Comparison of ENCODE assay signal across 25 mouse cellular contexts in the genomic region with DNA sequence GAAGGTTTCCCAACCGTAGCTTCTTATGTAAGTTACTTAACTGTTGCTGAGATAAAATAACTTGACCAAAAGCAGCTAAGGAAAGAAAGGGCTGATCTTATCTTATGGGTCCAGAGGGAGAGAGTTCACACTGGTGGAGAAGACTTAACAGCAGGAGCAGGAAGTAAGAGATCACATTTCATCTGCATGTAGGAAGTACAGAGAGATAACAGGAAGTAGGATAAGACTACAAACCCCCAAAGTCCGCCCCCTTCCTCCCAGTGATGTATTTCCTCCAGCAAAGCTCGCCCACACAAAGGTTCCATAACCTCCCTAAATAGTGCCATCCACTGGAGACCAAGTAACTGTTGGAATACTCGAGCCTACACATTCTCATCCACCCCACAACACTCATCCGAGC.
DNase-seq lines count a peak whose midpoint lies in the region; ATAC-seq and TF ChIP-seq lines count a peak whose summit lies in the region.
"Had no signal": no experiment of that assay in that cellular context is flagged by ENCODE, and none has a peak within 500 bp of the region (broad histone marks: within the 10 kb centered on the region; RNA-seq: fewer than 3 reads in every experiment).

No protein-coding gene starts in this region.

- 85% methylated on average over 5 of the region's 5 CpGs for WGBS in hindbrain, postnatal 0 days
- WGBS in forebrain, embryonic 11.5 days, result 84% methylated on average over 5 of the region's 5 CpGs

- TF ChIP-seq POLR2A in CH12.LX (IDR thresholded peaks at IDR 0.05; ENCODE audit: low read depth, low read length), result no peak

- DNase-seq in thymus, postnatal 0 days (ENCODE audit: low spot score), result peak; percentile 17
- no peak for DNase-seq in thymus, postnatal 25 days
- DNase-seq in CH12.LX (ENCODE audit: extremely low read depth), result no peak
- peak; percentile 8 for DNase-seq in splenic B cell, adult 2 months (ENCODE audit: low read depth, low spot score)
- DNase-seq in hindbrain, postnatal 0 days (ENCODE audit: low spot score), result no peak
- DNase-seq in forebrain, embryonic 11.5 days (ENCODE audit: low spot score), result no peak
- DNase-seq: adrenal gland, adult 8-10 months; adrenal gland, postnatal 36 days; cerebellum, adult 2 months; cerebellum, postnatal 10 days; embryo, embryonic 11 days; forebrain, postnatal 0 days; gastrocnemius, adult 2 months; gastrocnemius, postnatal 36 days; heart, adult 18-20 months; heart, postnatal 10 days; heart, postnatal 4 days had no signal

- no peak overlapping the region for H3K9ac ChIP-seq in CH12.LX (ENCODE audit: insufficient read depth, low read depth)
- no peak overlapping the region for H3K9ac ChIP-seq in hindbrain, postnatal 0 days (replicated peaks; ENCODE audit: low read length)
- H3K9ac ChIP-seq in forebrain, embryonic 11.5 days (ENCODE audit: low read length), result no peak overlapping the region
- H3K9ac ChIP-seq: embryonic facial prominence, embryonic 15.5 days; forebrain, embryonic 13.5 days; forebrain, postnatal 0 days; hindbrain, embryonic 12.5 days had no signal

- no peak for TF ChIP-seq CTCF in CH12.LX (conservative IDR thresholded peaks at IDR 0.05 in 1 of 2, IDR thresholded peaks at IDR 0.05 in 1 of 2; ENCODE audit: low read depth in 2 of 2, low read length in 2 of 2)
- no peak for TF ChIP-seq CTCF in hindbrain, postnatal 0 days (IDR thresholded peaks at IDR 0.05; ENCODE audit: low read depth)

- H3K27ac ChIP-seq in CH12.LX (ENCODE audit: insufficient read depth, low read depth), result no peak overlapping the region
- no peak overlapping the region for H3K27ac ChIP-seq in hindbrain, postnatal 0 days
- no peak overlapping the region for H3K27ac ChIP-seq in forebrain, embryonic 11.5 days (ENCODE audit: low read depth, low read length)
- H3K27ac ChIP-seq: embryonic facial prominence, embryonic 15.5 days; forebrain, embryonic 13.5 days; gastrocnemius, adult 2 months; heart, embryonic 10.5 days; hindbrain, embryonic 12.5 days had no signal

- H3K4me1 ChIP-seq in CH12.LX (ENCODE audit: control insufficient read depth in 1 of 2, insufficient read depth in 2 of 2), result peaks cover 0 to 3% of the 10 kb centered on the region in 2 experiments; a peak in 2 of 4 replicates
- no peaks in the 10 kb centered on the region for H3K4me1 ChIP-seq in hindbrain, postnatal 0 days (ENCODE audit: insufficient read depth, low read length)
- no peaks in the 10 kb centered on the region for H3K4me1 ChIP-seq in forebrain, embryonic 11.5 days (replicated peaks; ENCODE audit: control insufficient read depth, insufficient read depth, low read length)
- H3K4me1 ChIP-seq: embryonic facial prominence, embryonic 15.5 days; heart, embryonic 10.5 days; hindbrain, embryonic 12.5 days had no signal

- H3K36me3 ChIP-seq in CH12.LX (replicated peaks in 1 of 2; ENCODE audit: control insufficient read depth in 1 of 2, insufficient read depth in 1 of 2, low read length in 1 of 2), result no peaks in the 10 kb centered on the region
- no peaks in the 10 kb centered on the region for H3K36me3 ChIP-seq in splenic B cell, adult 2 months (ENCODE audit: control insufficient read depth, insufficient read depth, low read length, poor library complexity, severe bottlenecking)
- H3K36me3 ChIP-seq in hindbrain, postnatal 0 days (ENCODE audit: insufficient read depth, low read length), result no peaks in the 10 kb centered on the region
- H3K36me3 ChIP-seq in forebrain, embryonic 11.5 days (ENCODE audit: control insufficient read depth, insufficient read depth, low read length), result no peaks in the 10 kb centered on the region
- H3K36me3 ChIP-seq: embryonic facial prominence, embryonic 15.5 days; heart, embryonic 10.5 days; hindbrain, embryonic 12.5 days had no signal

- ATAC-seq in common myeloid progenitor, adult 5-6 weeks (replicated peaks; ENCODE audit: low read depth, poor library complexity, severe bottlenecking), result peak; percentile 45; the same call in 1 of the 2 replicates
- no peak for ATAC-seq in hindbrain, postnatal 0 days
- no peak for ATAC-seq in forebrain, embryonic 11.5 days (replicated peaks; ENCODE audit: low FRiP score)
- ATAC-seq: CD4-positive, CD25-positive, alpha-beta regulatory T cell, adult 4 months; forebrain, embryonic 13.5 days; forebrain, postnatal 0 days; hindbrain, embryonic 16.5 days had no signal

- dilution Hi-C loops in CH12.LX (cut with MboI; ENCODE audit: extremely low pct_ligation_motif_present, extremely low pct_unique_long_range_greater_than_20kb, low sequenced_read_pairs), result no loop called here

- no peak overlapping the region for H3K4me2 ChIP-seq in CH12.LX (ENCODE audit: insufficient read depth, low read depth, poor library complexity, severe bottlenecking)
- H3K4me2 ChIP-seq in hindbrain, postnatal 0 days (ENCODE audit: low read depth, low read length), result no peak overlapping the region
- no peak overlapping the region for H3K4me2 ChIP-seq in forebrain, embryonic 11.5 days (ENCODE audit: low read depth, low read length, severe bottlenecking)
- H3K4me2 ChIP-seq: embryonic facial prominence, embryonic 15.5 days; forebrain, embryonic 13.5 days; hindbrain, embryonic 12.5 days had no signal

- no peak for TF ChIP-seq EP300 in CH12.LX (IDR thresholded peaks at IDR 0.05; ENCODE audit: low read length)

- TF ChIP-seq RAD21 in CH12.LX (IDR thresholded peaks at IDR 0.05; ENCODE audit: low read depth, low read length), result no peak

- no peak overlapping the region for H3K4me3 ChIP-seq in CH12.LX (replicated peaks in 1 of 3; ENCODE audit: low read depth in 2 of 3, low read length in 2 of 3, poor library complexity in 1 of 3)
- H3K4me3 ChIP-seq in hindbrain, postnatal 0 days (ENCODE audit: low read length), result no peak overlapping the region
- no peak overlapping the region for H3K4me3 ChIP-seq in forebrain, embryonic 11.5 days (ENCODE audit: low read depth, low read length)
- H3K4me3 ChIP-seq: embryonic facial prominence, embryonic 15.5 days; erythroblast, embryonic 14.5 days; forebrain, embryonic 13.5 days; gastrocnemius, adult 2 months; heart, embryonic 10.5 days; hindbrain, embryonic 12.5 days had no signal

- no peaks in the 10 kb centered on the region for H3K9me3 ChIP-seq in CH12.LX (replicated peaks; ENCODE audit: low read length)
- no peaks in the 10 kb centered on the region for H3K9me3 ChIP-seq in hindbrain, postnatal 0 days (ENCODE audit: low read length)
- H3K9me3 ChIP-seq in forebrain, embryonic 11.5 days (ENCODE audit: control insufficient read depth, low read length), result no peaks in the 10 kb centered on the region
- H3K9me3 ChIP-seq: embryonic facial prominence, embryonic 15.5 days; forebrain, embryonic 13.5 days; heart, embryonic 10.5 days; hindbrain, embryonic 12.5 days had no signal

- no peaks in the 10 kb centered on the region for H3K27me3 ChIP-seq in CH12.LX (replicated peaks)
- H3K27me3 ChIP-seq in splenic B cell, adult 2 months (ENCODE audit: control insufficient read depth, insufficient read depth, low read length, poor library complexity, severe bottlenecking), result no peaks in the 10 kb centered on the region
- no peaks in the 10 kb centered on the region for H3K27me3 ChIP-seq in hindbrain, postnatal 0 days (ENCODE audit: insufficient read depth, low read length)
- H3K27me3 ChIP-seq in forebrain, embryonic 11.5 days (ENCODE audit: control insufficient read depth, insufficient read depth, low read length), result no peaks in the 10 kb centered on the region
- H3K27me3 ChIP-seq: embryonic facial prominence, embryonic 15.5 days; forebrain, embryonic 13.5 days; hindbrain, embryonic 12.5 days had no signal

- no peaks in the 10 kb centered on the region for H3K79me2 ChIP-seq in CH12.LX (replicated peaks; ENCODE audit: control insufficient read depth, extremely low read depth, insufficient read depth, poor library complexity, severe bottlenecking)

- in situ Hi-C loops in CH12.LX (cut with MboI; ENCODE audit: low pct_ligation_motif_present, low pct_unique_long_range_greater_than_20kb, low sequenced_read_pairs), result no loop called here

TF ChIP-seq in CH12.LX, 34 proteins besides CTCF, POLR2A, EP300 and RAD21:
- TF ChIP-seq ELF1 (IDR thresholded peaks at IDR 0.05; ENCODE audit: low read depth, low read length) (0 out of 2 replicates have a peak, but pooled peaks have one; percentile 24), TBP (conservative IDR thresholded peaks at IDR 0.05; ENCODE audit: low read depth, low read length) (no peak), ZC3H11A (IDR thresholded peaks at IDR 0.05; ENCODE audit: low read depth, low read length) (no peak)

Comparison
In these comparisons a context has a peak if more than half of its experiments do, and no peak if none do; other contexts are left out.
1. DNase-seq: peak in thymus, postnatal 0 days (single experiment) and splenic B cell, adult 2 months (single experiment); none in thymus, postnatal 25 days (single experiment), CH12.LX (single experiment), hindbrain, postnatal 0 days (single experiment) and forebrain, embryonic 11.5 days (single experiment).